Mouse (Mus musculus): ENCODE results near the gene Peak1. TPM values are rescaled to one million over a fixed set of nuclear protein-coding genes. Genes with fewer than 3 reads are reported as not detected.
"Not testable (repeated sequence)": the region's sequence is repeated elsewhere in the genome, so short reads cannot be mapped to it uniquely, and the experiment has no call there.

Peak1 gene
- total and polyA plus RNA-seq, 3 experiments, result 2.8 to 13.3 (median 5.4) TPM

DNA sequence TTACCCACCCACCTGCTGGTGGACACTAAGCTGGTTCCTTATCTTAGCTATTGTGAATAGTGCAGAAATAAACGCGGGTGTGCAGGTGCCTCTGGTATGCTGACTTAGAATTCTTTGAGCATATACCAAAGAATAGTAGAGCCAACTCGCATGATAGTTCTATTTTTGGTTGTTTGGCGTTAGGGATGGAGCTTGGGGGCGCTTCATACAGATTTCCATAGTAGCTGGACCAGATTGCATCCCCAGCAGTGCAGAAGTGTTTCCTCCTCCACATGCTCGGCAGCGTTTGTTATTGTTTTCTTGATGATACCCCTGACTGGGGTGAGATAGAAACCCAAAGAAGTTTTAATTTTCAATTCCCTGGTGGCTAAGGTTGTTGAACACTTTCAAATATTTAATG lies 21.8 kb upstream of the Peak1 start:
- TF ChIP-seq JUN (IDR thresholded peaks at IDR 0.05; ENCODE audit: insufficient read depth, low read depth, low read length) (no peak), UBTF (IDR thresholded peaks at IDR 0.05; ENCODE audit: low read depth, low read length) (no peak), SIN3A (IDR thresholded peaks at IDR 0.05; ENCODE audit: low read length) (no peak), MAFK (IDR thresholded peaks at IDR 0.05; ENCODE audit: insufficient replicate concordance, low read length) (no peak), IRF4 (IDR thresholded peaks at IDR 0.05; ENCODE audit: low read depth, low read length) (no peak), MAZ (IDR thresholded peaks at IDR 0.05; ENCODE audit: low read depth, low read length) (no peak)
- no peaks in the 10 kb centered on the region for H3K79me2 ChIP-seq (replicated peaks; ENCODE audit: control insufficient read depth, extremely low read depth, insufficient read depth, poor library complexity, severe bottlenecking)
- H3K36me3 ChIP-seq (replicated peaks in 1 of 2; ENCODE audit: control insufficient read depth in 1 of 2, insufficient read depth in 1 of 2, low read length in 1 of 2), result peaks cover 0 to 2% of the 10 kb centered on the region in 2 experiments
- H3K27ac ChIP-seq (ENCODE audit: insufficient read depth, low read depth), result no peak overlapping the region
- H3K4me3 ChIP-seq (replicated peaks in 1 of 3; ENCODE audit: low read depth in 2 of 3, low read length in 2 of 3, poor library complexity in 1 of 3), result no peak overlapping the region
- H3K9ac ChIP-seq (ENCODE audit: insufficient read depth, low read depth), result no peak overlapping the region
- H3K4me2 ChIP-seq (ENCODE audit: insufficient read depth, low read depth, poor library complexity, severe bottlenecking), result no peak overlapping the region
- in situ Hi-C loops (cut with MboI; ENCODE audit: low pct_ligation_motif_present, low pct_unique_long_range_greater_than_20kb, low sequenced_read_pairs), result no loop called here
- no peak for DNase-seq (ENCODE audit: extremely low read depth)
- no peaks in the 10 kb centered on the region for H3K27me3 ChIP-seq (replicated peaks)
- no peaks in the 10 kb centered on the region for H3K4me1 ChIP-seq (ENCODE audit: control insufficient read depth in 1 of 2, insufficient read depth in 2 of 2)
- dilution Hi-C loops (cut with MboI; ENCODE audit: extremely low pct_ligation_motif_present, extremely low pct_unique_long_range_greater_than_20kb, low sequenced_read_pairs), result no loop called here
- no peaks in the 10 kb centered on the region for H3K9me3 ChIP-seq (replicated peaks; ENCODE audit: low read length)

- DNase-seq (ENCODE audit: extremely low read depth); H3K36me3 ChIP-seq (replicated peaks in 1 of 2; ENCODE audit: control insufficient read depth in 1 of 2, insufficient read depth in 1 of 2, low read length in 1 of 2); H3K9ac ChIP-seq (ENCODE audit: insufficient read depth, low read depth); H3K27me3 ChIP-seq (replicated peaks); H3K27ac ChIP-seq (ENCODE audit: insufficient read depth, low read depth); H3K4me1 ChIP-seq (ENCODE audit: control insufficient read depth in 1 of 2, insufficient read depth in 2 of 2); in situ Hi-C loops (cut with MboI; ENCODE audit: low pct_ligation_motif_present, low pct_unique_long_range_greater_than_20kb, low sequenced_read_pairs); H3K4me2 ChIP-seq (ENCODE audit: insufficient read depth, low read depth, poor library complexity, severe bottlenecking); H3K9me3 ChIP-seq (replicated peaks; ENCODE audit: low read length); H3K4me3 ChIP-seq (replicated peaks in 1 of 3; ENCODE audit: low read depth in 2 of 3, low read length in 2 of 3, poor library complexity in 1 of 3); dilution Hi-C loops (cut with MboI; ENCODE audit: extremely low pct_ligation_motif_present, extremely low pct_unique_long_range_greater_than_20kb, low sequenced_read_pairs); H3K79me2 ChIP-seq (replicated peaks; ENCODE audit: control insufficient read depth, extremely low read depth, insufficient read depth, poor library complexity, severe bottlenecking): not testable (repeated sequence)
Measured at GRCm38 (mm10) chr9:56437300-56437892, 19.5 kb upstream of the Peak1 start.

- H3K27ac ChIP-seq (ENCODE audit: insufficient read depth, low read depth), result no peak overlapping the region
- H3K27me3 ChIP-seq (replicated peaks), result no peaks in the 10 kb centered on the region
- H3K4me1 ChIP-seq (ENCODE audit: control insufficient read depth in 1 of 2, insufficient read depth in 2 of 2), result no peaks in the 10 kb centered on the region
- DNase-seq (ENCODE audit: extremely low read depth), result no peak
- H3K4me2 ChIP-seq (ENCODE audit: insufficient read depth, low read depth, poor library complexity, severe bottlenecking), result no peak overlapping the region
- no peaks in the 10 kb centered on the region for H3K9me3 ChIP-seq (replicated peaks; ENCODE audit: low read length)
- H3K36me3 ChIP-seq (replicated peaks in 1 of 2; ENCODE audit: control insufficient read depth in 1 of 2, insufficient read depth in 1 of 2, low read length in 1 of 2), result peaks cover 0 to 2% of the 10 kb centered on the region in 2 experiments
- H3K9ac ChIP-seq (ENCODE audit: insufficient read depth, low read depth), result no peak overlapping the region
- no peak overlapping the region for H3K4me3 ChIP-seq (replicated peaks in 1 of 3; ENCODE audit: low read depth in 2 of 3, low read length in 2 of 3, poor library complexity in 1 of 3)
- dilution Hi-C loops (cut with MboI; ENCODE audit: extremely low pct_ligation_motif_present, extremely low pct_unique_long_range_greater_than_20kb, low sequenced_read_pairs), result no loop called here
- in situ Hi-C loops (cut with MboI; ENCODE audit: low pct_ligation_motif_present, low pct_unique_long_range_greater_than_20kb, low sequenced_read_pairs), result no loop called here
- no peak for TF ChIP-seq ZMIZ1 (IDR thresholded peaks at IDR 0.05; ENCODE audit: low read depth, low read length)
- TF ChIP-seq JUND (conservative IDR thresholded peaks at IDR 0.05; ENCODE audit: low read depth, low read length), result no peak
- TF ChIP-seq KAT2A (IDR thresholded peaks at IDR 0.05; ENCODE audit: insufficient replicate concordance, low read length), result no peak
- TF ChIP-seq BHLHE40 (IDR thresholded peaks at IDR 0.05; ENCODE audit: low read depth, low read length), result no peak
- no peak for TF ChIP-seq USF1 (IDR thresholded peaks at IDR 0.05; ENCODE audit: low read depth, low read length)
- TF ChIP-seq NELFE (IDR thresholded peaks at IDR 0.05; ENCODE audit: low read depth, low read length), result no peak
- H3K79me2 ChIP-seq (replicated peaks; ENCODE audit: control insufficient read depth, extremely low read depth, insufficient read depth, poor library complexity, severe bottlenecking), result no peaks in the 10 kb centered on the region
Measured at GRCm38 (mm10) chr9:56435821-56436526, 18.1 kb upstream of the Peak1 start.

Measured in CH12.LX (cell line).